Mouse (Mus musculus) forebrain, embryonic 13.5 days (tissue): ENCODE results near the gene Gadd45a. TPM values are rescaled to one million over a fixed set of nuclear protein-coding genes. Genes with fewer than 3 reads are reported as not detected.

Experiments
- ATAC-seq: fragments of 200-750 bp; cut with Nextera tagmentation; 2 replicates; pipeline ENCODE4 v1.8.0; 2017
- H3K27ac ChIP-seq: fragments of 300-500 bp; sonication (generic); 2 replicates; pipeline ENCODE4 v1.5.1; 2015; ENCODE audit warnings: inconsistent platforms, mild to moderate bottlenecking, moderate library complexity
- H3K27me3 ChIP-seq: fragments of 300-500 bp; sonication (generic); 2 replicates; pipeline ENCODE4 v1.6.1; 2015; ENCODE audit warnings: mild to moderate bottlenecking, inconsistent platforms
- H3K36me3 ChIP-seq: fragments of 300-500 bp; sonication (generic); 2 replicates; pipeline ENCODE4 v1.6.1; 2015; ENCODE audit warnings: mild to moderate bottlenecking, inconsistent platforms; ENCODE audit not compliant: poor library complexity, severe bottlenecking
- H3K4me1 ChIP-seq: fragments of 300-500 bp; sonication (generic); 2 replicates; pipeline ENCODE4 v1.6.1; 2015; ENCODE audit warnings: inconsistent platforms
- H3K4me2 ChIP-seq: fragments of 300-500 bp; sonication (generic); 2 replicates; pipeline ENCODE4 v1.6.1; 2015; ENCODE audit warnings: inconsistent platforms, mild to moderate bottlenecking, moderate library complexity
- H3K4me3 ChIP-seq: fragments of 300-500 bp; sonication (generic); 2 replicates; pipeline ENCODE4 v1.5.1; 2015; ENCODE audit warnings: mild to moderate bottlenecking, inconsistent platforms
- H3K9ac ChIP-seq: fragments of 300-500 bp; sonication (generic); 2 replicates; pipeline ENCODE4 v1.6.1; 2015; ENCODE audit warnings: mild to moderate bottlenecking, inconsistent platforms
- H3K9me3 ChIP-seq: fragments of 300-500 bp; sonication (generic); replicated peaks from 2 replicates; pipeline ENCODE4 v1.6.1; 2016; ENCODE audit warnings: inconsistent platforms
- WGBS: fragments of 180-500 bp; shearing (Covaris S2); methylation state at CpG from one replicate; pipeline ENCODE4 v1.1.7; 2015; 5-methylcytosine and 5-hydroxymethylcytosine counted together
- polyA plus RNA-seq: library from polyadenylated mRNA; unstranded; fragments of >200 nt; fragmentation: Nextera tagmentation; extraction: Ambion mirVana; gene quantifications from 2 replicates; pipeline ENCODE4 v1.2.1, GENCODE M21; 2015

The Gadd45a gene
- polyA plus RNA-seq, 1 experiment from 2014 or later, result 13.9 TPM

DNA sequence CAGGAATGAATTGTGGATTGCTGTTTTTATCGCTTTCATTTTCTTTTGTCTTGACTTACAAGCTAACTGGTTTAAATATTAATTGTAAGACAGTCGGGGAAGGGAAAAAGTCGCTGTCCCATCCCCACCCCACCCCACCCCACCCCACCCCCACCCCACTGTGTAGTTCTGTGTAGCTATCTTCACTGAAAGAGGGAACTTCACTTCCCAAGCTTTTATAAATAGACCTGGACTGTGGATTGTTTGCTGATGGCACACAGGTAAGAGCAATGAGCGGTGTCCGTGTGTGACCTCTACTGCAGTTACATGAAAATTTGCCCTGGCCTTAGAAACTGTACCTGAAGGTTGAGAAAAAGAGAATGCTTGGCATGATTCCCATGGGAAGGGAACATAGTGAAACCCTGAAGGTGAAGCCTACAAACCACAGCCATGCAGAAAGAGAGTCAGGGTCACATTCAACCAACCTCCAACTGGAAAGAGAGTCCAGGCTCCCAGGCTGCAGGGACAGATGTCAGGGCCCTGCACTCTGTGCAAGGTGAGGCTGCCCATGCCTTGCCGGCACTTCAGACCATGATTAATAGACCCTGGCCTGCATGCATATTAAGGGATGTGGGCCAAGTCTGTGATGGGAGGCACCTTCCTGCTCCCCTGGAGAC, 23.8 kb downstream of the Gadd45a start:
- no peak overlapping the region for H3K27ac ChIP-seq
- WGBS, result 89% methylated on average over 6 of the region's 6 CpGs
- no peaks in the 10 kb centered on the region for H3K36me3 ChIP-seq
- H3K4me2 ChIP-seq, result no peak overlapping the region
- no peaks in the 10 kb centered on the region for H3K27me3 ChIP-seq
- no peak for ATAC-seq
- no peak overlapping the region for H3K9ac ChIP-seq
- no peaks in the 10 kb centered on the region for H3K9me3 ChIP-seq
- H3K4me1 ChIP-seq, result peaks cover 12% of the 10 kb centered on the region
- no peak overlapping the region for H3K4me3 ChIP-seq

DNA sequence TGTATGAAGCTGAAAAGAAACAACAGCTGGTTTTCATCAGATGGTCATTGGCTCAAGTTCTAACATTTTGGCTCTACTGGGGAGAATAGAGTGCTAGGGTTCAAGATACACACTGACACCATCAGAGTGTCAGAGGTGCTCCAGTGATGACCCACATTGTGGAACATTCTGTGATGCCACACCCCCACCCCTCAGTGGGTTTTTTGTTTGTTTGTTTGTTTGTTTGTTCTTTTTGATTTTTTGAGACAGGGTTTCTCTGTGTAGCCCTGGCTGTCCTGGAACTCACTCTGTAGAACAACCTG, 26.1 kb downstream of the Gadd45a start:
- Histone ChIP-seq H3K4me1 (peaks cover 6% of the 10 kb centered on the region; the same call in 1 of the 2 replicates), H3K4me2 (no peak overlapping the region), H3K27me3 (no peaks in the 10 kb centered on the region), H3K36me3 (no peaks in the 10 kb centered on the region), H3K27ac (no peak overlapping the region), H3K4me3 (no peak overlapping the region), H3K9me3 (no peaks in the 10 kb centered on the region), H3K9ac (no peak overlapping the region)
- ATAC-seq, result no peak

DNA sequence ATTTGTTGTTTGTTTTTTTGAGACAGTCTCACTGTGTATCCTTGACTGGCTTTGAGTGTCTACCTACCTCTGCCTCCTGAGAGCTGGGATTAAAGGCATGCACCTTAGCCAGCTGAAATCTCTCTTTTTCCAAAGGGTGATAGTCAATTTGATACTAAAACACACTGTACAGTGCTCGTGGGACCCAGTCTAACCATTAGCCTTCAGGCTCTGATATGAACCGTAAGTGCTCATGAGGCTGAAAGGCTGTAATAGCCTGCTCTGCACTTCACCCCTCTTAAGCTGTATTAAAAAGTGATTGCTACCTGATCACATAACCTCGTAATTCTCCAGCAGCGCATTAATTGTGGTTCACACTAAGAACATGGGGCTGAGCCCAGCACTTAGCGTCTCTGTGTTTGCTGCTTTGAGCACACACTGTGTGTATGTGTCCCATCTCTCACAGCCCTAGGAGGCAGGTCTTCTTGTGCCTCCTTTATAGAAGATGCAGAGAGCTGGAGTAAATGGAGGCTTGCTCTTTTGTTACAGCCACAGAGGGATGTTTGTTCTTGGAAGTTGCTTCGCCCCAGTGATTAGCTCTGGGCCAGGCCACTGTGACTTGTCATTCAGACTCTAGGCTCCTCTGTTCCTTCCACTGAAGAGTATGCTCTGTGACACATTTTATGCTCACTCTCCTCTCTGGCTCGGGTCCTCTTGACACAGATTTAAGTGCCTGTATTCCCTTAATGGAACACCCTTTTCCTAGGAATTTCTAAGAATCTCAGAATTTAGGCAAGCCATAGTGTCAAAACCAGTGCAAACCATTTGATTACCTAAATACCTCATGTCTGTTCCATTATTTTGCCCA, 26.7 kb downstream of the Gadd45a start:
- Histone ChIP-seq H3K36me3 (no peaks in the 10 kb centered on the region), H3K27ac (no peak overlapping the region), H3K9me3 (no peaks in the 10 kb centered on the region), H3K4me3 (no peak overlapping the region), H3K4me1 (peaks cover 6% of the 10 kb centered on the region; the same call in 1 of the 2 replicates), H3K27me3 (no peaks in the 10 kb centered on the region), H3K4me2 (no peak overlapping the region), H3K9ac (no peak overlapping the region)
- 26% methylated on average over 7 of the region's 7 CpGs for whole genome bisulfite sequencing
- ATAC-seq, result peak; percentile 63; the same call in 1 of the 2 replicates

DNA sequence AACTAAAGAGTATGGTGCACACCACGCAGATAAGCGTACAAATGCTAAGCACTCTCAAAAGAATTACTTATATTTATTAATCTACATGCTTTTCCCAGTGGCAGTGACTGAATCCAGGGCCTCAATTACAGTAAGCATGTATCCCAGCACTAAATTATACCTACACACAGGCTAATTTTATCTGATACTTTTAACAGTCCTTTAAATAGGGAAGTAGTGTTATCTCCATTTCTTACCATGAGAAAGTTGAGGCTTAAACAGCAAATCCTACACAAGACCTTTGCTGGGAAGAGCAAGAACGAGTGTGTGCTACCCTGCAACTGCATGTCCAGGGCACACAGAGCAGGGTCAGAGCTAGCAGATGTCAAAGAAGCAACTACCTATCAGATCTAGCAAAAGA, 27.4 kb downstream of the Gadd45a start:
- H3K4me3 ChIP-seq, result no peak overlapping the region
- H3K27me3 ChIP-seq, result no peaks in the 10 kb centered on the region
- H3K9ac ChIP-seq, result no peak overlapping the region
- H3K4me1 ChIP-seq, result peaks cover 6% of the 10 kb centered on the region; the same call in 1 of the 2 replicates
- 92% methylated on average over 3 of the region's 3 CpGs for WGBS
- no peak overlapping the region for H3K27ac ChIP-seq
- H3K9me3 ChIP-seq, result no peaks in the 10 kb centered on the region
- H3K36me3 ChIP-seq, result no peaks in the 10 kb centered on the region
- ATAC-seq, result no peak
- no peak overlapping the region for H3K4me2 ChIP-seq

DNA sequence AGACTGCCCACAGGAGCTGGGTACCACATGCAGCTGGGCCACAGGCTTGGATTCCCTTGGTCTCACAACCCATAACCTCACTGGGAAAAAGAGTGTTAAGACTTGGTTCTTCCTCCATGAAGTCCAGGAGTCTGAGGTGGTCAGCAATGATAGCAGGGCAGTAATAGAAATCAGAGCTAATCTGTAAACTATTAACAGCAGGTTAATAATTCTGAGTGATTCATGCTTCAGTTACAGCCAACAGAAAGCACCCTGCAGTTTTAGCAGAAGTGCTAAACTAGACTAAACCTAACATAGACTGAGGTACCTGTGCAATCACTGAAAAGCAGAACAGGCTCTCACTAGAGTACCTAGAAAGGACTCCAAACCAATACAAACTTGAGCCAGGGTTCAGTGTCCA, 37.5 kb downstream of the Gadd45a start:
- H3K4me1 ChIP-seq, result no peaks in the 10 kb centered on the region
- H3K27me3 ChIP-seq, result no peaks in the 10 kb centered on the region
- no peak for ATAC-seq
- no peak overlapping the region for H3K4me2 ChIP-seq
- H3K27ac ChIP-seq, result no peak overlapping the region
- no peak overlapping the region for H3K9ac ChIP-seq
- H3K4me3 ChIP-seq, result no peak overlapping the region
- no peaks in the 10 kb centered on the region for H3K36me3 ChIP-seq
- H3K9me3 ChIP-seq, result no peaks in the 10 kb centered on the region

DNA sequence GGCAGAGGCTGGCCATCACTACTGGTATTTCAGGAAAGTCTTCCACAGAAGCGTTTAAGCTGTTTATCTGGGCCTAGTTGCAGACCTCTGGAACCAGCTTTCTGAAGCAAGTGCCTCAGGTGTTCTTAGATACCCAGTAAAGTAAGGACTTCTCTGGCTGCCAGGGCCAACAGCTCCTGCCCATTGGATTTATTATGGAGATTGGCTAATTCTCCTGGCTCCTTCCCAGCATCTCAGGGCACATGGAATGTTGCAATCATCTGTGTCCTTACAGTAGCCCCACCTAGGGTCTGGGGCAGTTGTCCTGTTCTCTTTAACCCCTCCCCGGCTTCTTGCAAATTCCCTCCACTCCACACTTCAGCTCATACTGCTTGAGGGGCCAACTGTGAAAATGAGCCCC, 38.6 kb downstream of the Gadd45a start:
- WGBS, result 77% methylated on average over 2 of the region's 2 CpGs
- no peak overlapping the region for H3K27ac ChIP-seq
- no peaks in the 10 kb centered on the region for H3K9me3 ChIP-seq
- no peak overlapping the region for H3K4me2 ChIP-seq
- no peaks in the 10 kb centered on the region for H3K27me3 ChIP-seq
- no peaks in the 10 kb centered on the region for H3K36me3 ChIP-seq
- ATAC-seq, result no peak
- H3K4me1 ChIP-seq, result no peaks in the 10 kb centered on the region
- H3K9ac ChIP-seq, result no peak overlapping the region
- H3K4me3 ChIP-seq, result no peak overlapping the region

DNA sequence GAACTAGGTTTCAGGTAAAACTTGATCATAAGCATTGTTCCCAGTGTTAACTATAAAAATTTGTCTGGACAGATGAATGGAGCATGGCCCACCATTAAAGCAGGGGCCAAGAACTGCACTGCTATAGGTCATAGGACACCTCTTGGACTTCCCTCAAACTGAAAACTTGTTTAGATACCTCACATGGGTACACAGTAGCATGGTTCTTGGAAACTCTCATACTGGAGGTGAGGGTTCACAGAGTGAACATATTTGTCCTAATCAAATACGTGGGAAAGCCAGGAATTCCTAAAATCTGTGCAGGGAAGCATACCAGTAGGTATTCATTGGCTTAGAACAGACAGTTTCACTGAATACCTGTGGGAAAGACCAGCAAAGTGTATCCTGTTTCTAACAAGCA, 41.0 kb downstream of the Gadd45a start:
- H3K36me3 ChIP-seq, result no peaks in the 10 kb centered on the region
- H3K4me3 ChIP-seq, result no peak overlapping the region
- H3K9ac ChIP-seq, result no peak overlapping the region
- H3K27ac ChIP-seq, result no peak overlapping the region
- ATAC-seq, result no peak
- no peaks in the 10 kb centered on the region for H3K4me1 ChIP-seq
- no peaks in the 10 kb centered on the region for H3K27me3 ChIP-seq
- 98% methylated on average over 1 of the region's 1 CpGs for WGBS
- no peaks in the 10 kb centered on the region for H3K9me3 ChIP-seq
- H3K4me2 ChIP-seq, result no peak overlapping the region

DNA sequence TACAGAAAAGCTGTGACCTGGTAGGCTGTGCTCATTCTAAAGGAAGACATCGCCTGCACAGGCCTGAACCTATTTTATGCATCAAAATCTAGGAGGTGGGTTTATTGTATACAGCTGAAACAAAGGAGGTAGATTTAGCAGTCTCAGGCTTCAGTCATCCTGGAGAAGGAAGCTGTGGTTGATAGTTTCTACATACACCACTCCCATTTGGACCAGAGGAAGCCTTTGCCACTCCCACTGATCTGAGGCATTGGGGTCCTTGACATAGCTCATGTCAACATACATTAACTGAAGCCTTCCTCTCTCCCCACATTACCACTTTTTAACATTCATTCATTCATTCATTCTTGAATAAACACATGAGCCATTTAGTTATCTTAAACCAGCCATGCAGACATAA, 41.4 kb downstream of the Gadd45a start:
- Histone ChIP-seq H3K4me1 (no peaks in the 10 kb centered on the region), H3K4me3 (no peak overlapping the region), H3K9ac (no peak overlapping the region), H3K36me3 (no peaks in the 10 kb centered on the region), H3K4me2 (no peak overlapping the region), H3K27ac (no peak overlapping the region), H3K27me3 (no peaks in the 10 kb centered on the region), H3K9me3 (no peaks in the 10 kb centered on the region)
- 91% methylated on average over 1 of the region's 1 CpGs for WGBS
- no peak for ATAC-seq

DNA sequence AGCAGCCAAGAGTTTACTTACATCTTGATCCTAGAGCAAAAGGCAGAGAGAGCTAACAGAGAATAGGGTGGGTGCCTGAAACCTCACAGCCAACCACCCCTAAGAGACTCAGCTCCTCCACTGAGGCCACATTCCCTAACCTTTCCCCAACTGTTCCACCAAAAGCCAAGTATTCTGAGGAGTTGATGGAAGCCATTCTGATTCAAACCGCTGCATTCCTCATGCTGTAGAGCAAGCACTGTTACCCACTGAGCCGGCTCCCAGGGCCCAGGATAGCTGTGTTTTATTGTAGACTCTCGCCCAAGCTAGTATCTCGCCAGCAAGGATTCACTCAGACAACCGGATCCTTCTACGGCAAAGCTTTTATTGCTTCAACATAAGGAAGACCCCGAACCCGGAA, 42.3 kb downstream of the Gadd45a start:
- no peak overlapping the region for H3K27ac ChIP-seq
- no peak overlapping the region for H3K9ac ChIP-seq
- 96% methylated on average over 8 of the region's 8 CpGs for WGBS
- no peaks in the 10 kb centered on the region for H3K4me1 ChIP-seq
- H3K4me3 ChIP-seq, result no peak overlapping the region
- H3K36me3 ChIP-seq, result no peaks in the 10 kb centered on the region
- no peaks in the 10 kb centered on the region for H3K9me3 ChIP-seq
- no peak for ATAC-seq
- no peak overlapping the region for H3K4me2 ChIP-seq
- no peaks in the 10 kb centered on the region for H3K27me3 ChIP-seq

DNA sequence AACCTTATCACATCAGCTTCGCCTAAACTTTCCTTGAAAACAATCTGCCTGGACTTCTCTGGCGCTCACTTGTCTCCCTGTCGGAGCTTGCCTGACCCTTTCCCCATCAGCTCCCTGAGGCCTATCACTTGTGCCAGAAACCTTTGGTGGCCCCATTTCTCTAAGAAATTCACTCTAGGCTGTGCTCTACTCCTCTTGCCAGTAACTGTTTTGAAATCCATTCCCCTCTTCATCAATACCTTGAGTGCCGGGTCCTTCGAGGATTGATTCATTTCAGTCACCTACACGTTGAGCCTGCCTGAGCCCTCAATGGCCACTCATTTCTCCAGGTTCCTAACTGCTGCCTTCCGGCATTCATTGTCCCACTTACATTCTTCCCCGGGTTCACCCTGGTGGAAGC, 44.5 kb downstream of the Gadd45a start:
- H3K27ac ChIP-seq, result no peak overlapping the region
- no peak overlapping the region for H3K4me3 ChIP-seq
- H3K36me3 ChIP-seq, result no peaks in the 10 kb centered on the region
- no peaks in the 10 kb centered on the region for H3K4me1 ChIP-seq
- no peaks in the 10 kb centered on the region for H3K9me3 ChIP-seq
- no peak for ATAC-seq
- H3K27me3 ChIP-seq, result no peaks in the 10 kb centered on the region
- no peak overlapping the region for H3K9ac ChIP-seq
- WGBS, result 93% methylated on average over 8 of the region's 8 CpGs
- no peak overlapping the region for H3K4me2 ChIP-seq

DNA sequence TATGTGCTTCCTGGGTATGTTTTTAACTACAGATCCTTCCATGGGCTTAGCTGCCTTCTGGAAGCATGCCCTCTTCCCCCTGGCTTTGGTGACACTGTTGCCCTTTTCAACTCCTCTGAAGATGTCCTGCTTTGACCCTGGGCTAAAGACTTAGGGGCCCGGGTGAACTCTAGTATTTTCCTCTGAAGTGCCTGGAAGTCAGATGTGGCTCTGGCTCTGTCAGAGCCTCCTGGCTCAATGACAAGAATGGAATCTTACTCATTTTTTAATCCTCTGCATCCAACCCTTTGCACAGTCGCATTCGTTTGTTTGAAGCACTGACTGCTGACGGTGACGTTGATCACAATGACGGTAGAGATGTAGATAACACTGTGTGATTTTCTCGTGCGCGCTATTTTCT, 45.0 kb downstream of the Gadd45a start:
- Histone ChIP-seq H3K27me3 (no peaks in the 10 kb centered on the region), H3K9ac (no peak overlapping the region), H3K4me3 (no peak overlapping the region), H3K27ac (no peak overlapping the region), H3K4me2 (no peak overlapping the region), H3K9me3 (no peaks in the 10 kb centered on the region), H3K36me3 (no peaks in the 10 kb centered on the region), H3K4me1 (no peaks in the 10 kb centered on the region)
- 89% methylated on average over 9 of the region's 9 CpGs for WGBS
- ATAC-seq, result no peak

DNA sequence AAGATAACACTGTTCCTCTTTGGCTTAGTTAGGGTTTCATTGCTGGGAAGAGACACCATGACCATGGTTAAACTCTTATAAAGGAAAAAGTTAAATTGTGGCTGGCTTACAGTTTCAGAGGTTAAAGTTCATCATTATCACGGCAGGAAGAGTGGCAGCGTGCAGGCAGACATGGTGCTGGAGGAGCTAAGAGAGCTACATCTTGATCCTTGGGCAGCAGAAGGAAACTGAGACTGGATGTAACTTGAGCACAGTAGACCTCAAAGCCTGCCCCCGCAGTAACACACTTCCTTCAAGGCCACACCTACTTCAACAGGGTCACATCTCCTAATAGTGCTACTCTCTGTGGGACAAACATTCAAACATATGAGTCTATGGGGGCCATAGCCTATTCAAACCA, 47.7 kb downstream of the Gadd45a start:
- H3K27me3 ChIP-seq, result no peaks in the 10 kb centered on the region
- H3K9ac ChIP-seq, result no peak overlapping the region
- no peaks in the 10 kb centered on the region for H3K4me1 ChIP-seq
- H3K36me3 ChIP-seq, result no peaks in the 10 kb centered on the region
- 90% methylated on average over 3 of the region's 3 CpGs for WGBS
- no peak overlapping the region for H3K4me3 ChIP-seq
- no peak for ATAC-seq
- no peak overlapping the region for H3K27ac ChIP-seq
- no peak overlapping the region for H3K4me2 ChIP-seq
- no peaks in the 10 kb centered on the region for H3K9me3 ChIP-seq

DNA sequence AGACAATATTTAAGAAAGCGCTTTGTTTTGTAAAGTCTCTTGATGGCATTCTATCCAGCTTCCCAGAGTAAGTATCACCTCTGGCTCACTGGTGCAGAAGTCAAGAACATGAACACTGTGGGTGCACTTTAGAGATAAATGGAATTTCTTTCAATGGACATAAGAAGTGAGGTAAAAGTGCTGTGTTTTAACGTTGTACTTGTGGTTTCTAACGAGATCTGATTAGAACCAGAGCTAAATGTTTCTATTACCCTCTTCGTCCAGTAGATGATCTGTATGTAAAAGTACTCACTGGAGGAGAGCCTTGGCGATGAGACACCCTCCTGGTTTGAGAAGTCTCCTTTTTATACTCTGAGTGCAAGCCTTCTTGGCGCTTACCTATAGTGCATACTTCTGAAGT, 48.2 kb downstream of the Gadd45a start:
- WGBS, result 80% methylated on average over 6 of the region's 6 CpGs
- Histone ChIP-seq H3K27me3 (no peaks in the 10 kb centered on the region), H3K9ac (no peak overlapping the region), H3K4me3 (no peak overlapping the region), H3K9me3 (no peaks in the 10 kb centered on the region), H3K4me2 (no peak overlapping the region), H3K36me3 (no peaks in the 10 kb centered on the region), H3K4me1 (no peaks in the 10 kb centered on the region), H3K27ac (no peak overlapping the region)
- no peak for ATAC-seq
